Mouse (Mus musculus) ES-Bruce4 (cell line): ENCODE measurements at regions not wholly inside any gene's neighbourhood (a gene's known extent, or its start where the extent isn't known, plus 50 kb on each side); places are given as distances from the start of the nearest gene placed in this dataset.

Experiments used
- CTCF ChIP-seq: IDR thresholded peaks from one replicate; pipeline ENCODE4 v1.8.1; 2011; ENCODE audit warnings: low read depth, low read length
- EP300 ChIP-seq: IDR thresholded peaks from 2 replicates; pipeline ENCODE4 v1.6.1; 2011; ENCODE audit warnings: low read depth, low read length; ENCODE audit not compliant: insufficient read depth
- POLR2A ChIP-seq: IDR thresholded peaks from one replicate; pipeline ENCODE4 v1.8.1; 2011; ENCODE audit warnings: low read length; ENCODE audit not compliant: insufficient read depth

- no peak for TF ChIP-seq CTCF
- TF ChIP-seq EP300: no peak
- TF ChIP-seq POLR2A: no peak
These were observed 640.3 kb upstream of the Vstm2b start for GRCm38 (mm10) chr7:40257733-40258376.
